Mouse (Mus musculus): ENCODE data around the gene Itgad.
"Not testable (repeated sequence)": the region's sequence is repeated elsewhere in the genome, so short reads cannot be mapped to it uniquely, and the experiment has no call there.

Itgad gene

GRCm38 (mm10) chr7:128154076-128154475 lies at the start of gene Itgad:
Itgad (plus strand) TSS chr7:128154376.
- DNase-seq (ENCODE audit: extremely low spot score, low spot score): no peak

- DNase-seq (ENCODE audit: extremely low spot score, low spot score): no peak
These were observed 48.9 kb upstream of the Itgad start for GRCm38 (mm10) chr7:128105246-128105645.

GRCm38 (mm10) chr7:128107462-128107861 lies 46.7 kb upstream of the Itgad start:
- no peak for DNase-seq (ENCODE audit: extremely low spot score, low spot score)

- no peak for DNase-seq (ENCODE audit: extremely low spot score, low spot score)
These were observed 43.9 kb upstream of the Itgad start for GRCm38 (mm10) chr7:128110314-128110713.

- DNase-seq (ENCODE audit: extremely low spot score, low spot score): no peak
These were observed 42.0 kb upstream of the Itgad start for GRCm38 (mm10) chr7:128112131-128112530.

- no peak for DNase-seq (ENCODE audit: extremely low spot score, low spot score)
These were observed 39.6 kb upstream of the Itgad start for GRCm38 (mm10) chr7:128114371-128115105.

GRCm38 (mm10) chr7:128115211-128115958 lies 38.8 kb upstream of the Itgad start:
- DNase-seq (ENCODE audit: extremely low spot score, low spot score): no peak

- no peak for DNase-seq (ENCODE audit: extremely low spot score, low spot score)
These were observed 37.8 kb upstream of the Itgad start for GRCm38 (mm10) chr7:128116396-128116795.

- no peak for DNase-seq (ENCODE audit: extremely low spot score, low spot score)
These were observed 34.3 kb upstream of the Itgad start for GRCm38 (mm10) chr7:128119726-128120490.

- no peak for DNase-seq (ENCODE audit: extremely low spot score, low spot score)
These were observed 25.1 kb upstream of the Itgad start, which contains the start of gene Itgax for GRCm38 (mm10) chr7:128128741-128129720. Itgax (plus strand) TSS chr7:128129547.

GRCm38 (mm10) chr7:128132148-128132547 lies 22.0 kb upstream of the Itgad start:
- DNase-seq (ENCODE audit: extremely low spot score, low spot score): no peak

GRCm38 (mm10) chr7:128133596-128133995 lies 20.6 kb upstream of the Itgad start:
- no peak for DNase-seq (ENCODE audit: extremely low spot score, low spot score)

GRCm38 (mm10) chr7:128136927-128137326 lies 17.2 kb upstream of the Itgad start:
- no peak for DNase-seq (ENCODE audit: extremely low spot score, low spot score)

GRCm38 (mm10) chr7:128139611-128140010 lies 14.6 kb upstream of the Itgad start:
- no peak for DNase-seq (ENCODE audit: extremely low spot score, low spot score)

GRCm38 (mm10) chr7:128150970-128151369 lies 3.2 kb upstream of the Itgad start:
- no peak for DNase-seq (ENCODE audit: extremely low spot score, low spot score)

- no peak for DNase-seq (ENCODE audit: extremely low spot score, low spot score)
These were observed 748 bp downstream of the Itgad start for GRCm38 (mm10) chr7:128154924-128155323.

- not testable (repeated sequence) for DNase-seq (ENCODE audit: extremely low spot score, low spot score)
These were observed 4.6 kb downstream of the Itgad start for GRCm38 (mm10) chr7:128158688-128159354.

GRCm38 (mm10) chr7:128164001-128164400 lies 9.8 kb downstream of the Itgad start:
- no peak for DNase-seq (ENCODE audit: extremely low spot score, low spot score)

- DNase-seq (ENCODE audit: extremely low spot score, low spot score): no peak
These were observed 12.2 kb downstream of the Itgad start for GRCm38 (mm10) chr7:128166391-128166790.

GRCm38 (mm10) chr7:128169996-128170395 lies 15.8 kb downstream of the Itgad start:
- no peak for DNase-seq (ENCODE audit: extremely low spot score, low spot score)

Measured in neural tube, embryonic 10.5 days (tissue).